Mouse (Mus musculus): ENCODE measurements around the gene Calcrl. TPM values are rescaled to one million over a fixed set of nuclear protein-coding genes. Genes with fewer than 3 reads are reported as not detected.

Calcrl gene
- polyA plus RNA-seq (2017; shearing (Covaris generic)) = 41.3 TPM

GRCm38 (mm10) chr2:84425138-84425537 is at the start of gene Calcrl:
Gene Calcrl (minus strand): TSS chr2:84425411.

Other genes with a start within 250 kb of the Calcrl start
- 15.4 TPM for gene Tfpi, start 51.4 kb upstream of the Calcrl start, polyA plus RNA-seq (2017; shearing (Covaris generic))
- gene Ctnnd1, start 225.4 kb upstream of the Calcrl start, polyA plus RNA-seq (2017; shearing (Covaris generic)) = 2.3 TPM
- 0.30 TPM for gene Btbd18, start 233.7 kb upstream of the Calcrl start, polyA plus RNA-seq (2017; shearing (Covaris generic))
- 102 TPM for gene Selenoh, start 245.4 kb upstream of the Calcrl start, polyA plus RNA-seq (2017; shearing (Covaris generic))